In genomic region chr5:136568776-136569175, GRCm38 (mm10) we compare ENCODE assay signal across 8 mouse cellular contexts. TPM values are rescaled to one million over a fixed set of nuclear protein-coding genes. Genes with fewer than 3 reads are reported as not detected.
DNase-seq lines count a peak whose midpoint lies in the region; ATAC-seq and TF ChIP-seq lines count a peak whose summit lies in the region.

No protein-coding gene starts in this region.

- ATAC-seq in hindbrain, embryonic 11.5 days (ENCODE audit: low FRiP score) = peak; percentile 22; the same call in 1 of the 2 replicates

- H3K9me3 ChIP-seq in ES-Bruce4 (replicated peaks; ENCODE audit: control insufficient read depth, insufficient read depth, low read length, poor library complexity, severe bottlenecking) = no peaks in the 10 kb centered on the region
- H3K9me3 ChIP-seq in hindbrain, embryonic 11.5 days (ENCODE audit: control insufficient read depth, low read length) = no peaks in the 10 kb centered on the region

- peaks cover 2% of the 10 kb centered on the region for H3K4me1 ChIP-seq in ES-Bruce4 (ENCODE audit: control insufficient read depth, insufficient read depth, low read length)
- no peaks in the 10 kb centered on the region for H3K4me1 ChIP-seq in cerebellum, adult 2 months (ENCODE audit: control insufficient read depth, insufficient read depth, low read length)
- 0 out of 2 replicates have a peak, but pooled peaks cover 6% of the 10 kb centered on the region for H3K4me1 ChIP-seq in hindbrain, embryonic 11.5 days (replicated peaks; ENCODE audit: control insufficient read depth, insufficient read depth, low read length)

- H3K4me2 ChIP-seq in hindbrain, embryonic 11.5 days (replicated peaks; ENCODE audit: low read depth, low read length) = peak overlapping the region; percentile 96

- H3K4me3 ChIP-seq in ES-Bruce4 (ENCODE audit: low read depth, low read length) = peak overlapping the region; percentile 73
- H3K4me3 ChIP-seq in cerebellum, adult 2 months (replicated peaks; ENCODE audit: insufficient read depth, low read depth, low read length) = peak overlapping the region; percentile 92
- peak overlapping the region; percentile 80 for H3K4me3 ChIP-seq in hindbrain, embryonic 11.5 days (ENCODE audit: low read depth, low read length)

- peak; percentile 32; the same call in 1 of the 2 replicates for TF ChIP-seq EP300 in ES-Bruce4 (IDR thresholded peaks at IDR 0.05; ENCODE audit: insufficient read depth, low read depth, low read length)

- DNase-seq in cerebellum, adult 2 months = peak; percentile 87 to 89
- peak; percentile 19 to 66 for DNase-seq in frontal cortex, postnatal 10 days (ENCODE audit: low spot score in 2 of 2)
- DNase-seq in hindbrain, embryonic 11.5 days (ENCODE audit: low spot score) = peak; percentile 82
- DNase-seq in layer of hippocampus, postnatal 36 days = peak; percentile 52 to 53
- peak; percentile 82 for DNase-seq in lung, postnatal 25 days (ENCODE audit: low spot score)
- DNase-seq in retina, embryonic 14.5 days (ENCODE audit: low spot score) = peak; percentile 83
- peak; percentile 86 to 87 for DNase-seq in thymus, postnatal 36 days

- peaks cover 4% of the 10 kb centered on the region for H3K27me3 ChIP-seq in ES-Bruce4 (ENCODE audit: control insufficient read depth, insufficient read depth, low read length, poor library complexity, severe bottlenecking)
- H3K27me3 ChIP-seq in cerebellum, adult 2 months (ENCODE audit: control insufficient read depth, insufficient read depth, low read length) = no peaks in the 10 kb centered on the region
- peaks cover 13% of the 10 kb centered on the region for H3K27me3 ChIP-seq in hindbrain, embryonic 11.5 days (ENCODE audit: control insufficient read depth, insufficient read depth, low read length)

- no peak for TF ChIP-seq POLR2A in ES-Bruce4 (IDR thresholded peaks at IDR 0.05; ENCODE audit: insufficient read depth, low read length)
- TF ChIP-seq POLR2A in cerebellum, adult 2 months (IDR thresholded peaks at IDR 0.05; ENCODE audit: borderline replicate concordance, insufficient read depth, low read length) = no peak

- no peak overlapping the region for H3K27ac ChIP-seq in ES-Bruce4 (ENCODE audit: insufficient read depth, low read length)
- H3K27ac ChIP-seq in cerebellum, adult 2 months (ENCODE audit: insufficient read depth, low read length) = no peak overlapping the region; the same call in 1 of the 2 replicates
- no peak overlapping the region for H3K27ac ChIP-seq in hindbrain, embryonic 11.5 days (ENCODE audit: low read depth, low read length)

- TF ChIP-seq CTCF in ES-Bruce4 (IDR thresholded peaks at IDR 0.05; ENCODE audit: low read depth, low read length) = peak; percentile 46
- peak; percentile 52; the same call in 1 of the 2 replicates for TF ChIP-seq CTCF in cerebellum, adult 2 months (IDR thresholded peaks at IDR 0.05; ENCODE audit: borderline replicate concordance, insufficient read depth, low read depth, low read length)

- WGBS in cerebellum, adult 2 months = under 1% methylated on average over 32 of the region's 36 CpGs
- whole genome bisulfite sequencing in hindbrain, embryonic 11.5 days = under 1% methylated on average over 36 of the region's 36 CpGs

- H3K36me3 ChIP-seq in ES-Bruce4 (ENCODE audit: control insufficient read depth, insufficient read depth, low read length, poor library complexity, severe bottlenecking) = no peaks in the 10 kb centered on the region
- no peaks in the 10 kb centered on the region for H3K36me3 ChIP-seq in hindbrain, embryonic 11.5 days (ENCODE audit: control insufficient read depth, insufficient read depth, low read length)

- H3K9ac ChIP-seq in ES-Bruce4 (ENCODE audit: low read depth, poor library complexity, severe bottlenecking) = peak overlapping the region; percentile 98
- H3K9ac ChIP-seq in hindbrain, embryonic 11.5 days (ENCODE audit: low read depth, low read length) = 0 out of 2 replicates have a peak overlapping the region, but pooled peaks have one; percentile 32

RNA-seq across cellular contexts. Expression of gene Cux1, which starts 1.5 kb away (rescaled TPM):
- polyA plus RNA-seq in ES-Bruce4 (2011; ENCODE audit: insufficient read depth, insufficient read length, low read depth, missing spikeins) = 37.0 and 38.0 TPM in 2 replicates
- polyA plus RNA-seq in cerebellum, adult 2 months (2012; rRNA removed) = 69.2 and 74.4 TPM in 2 replicates
- polyA plus RNA-seq in hindbrain, embryonic 11.5 days (2014; fragmentation: Nextera tagmentation; extraction: Ambion mirVana) = 103 and 107 TPM in 2 replicates
- total RNA-seq in layer of hippocampus, postnatal 36 days (2021) = 10 to 100 TPM; 36.0 to 38.1 TPM
